Mouse (Mus musculus) embryonic facial prominence, embryonic 13.5 days (tissue): ENCODE measurements around the gene Cdh13. TPM values are rescaled to one million over a fixed set of nuclear protein-coding genes. Genes with fewer than 3 reads are reported as not detected.
"Not testable (repeated sequence)": the region's sequence is repeated elsewhere in the genome, so short reads cannot be mapped to it uniquely, and the experiment has no call there.

Experiments used
- ATAC-seq: fragments of 200-750 bp; cut with Nextera tagmentation; 2 replicates; pipeline ENCODE4 v1.8.0; 2017; ENCODE audit warnings: low read depth; ENCODE audit not compliant: insufficient number of reproducible peaks, insufficient read depth, low FRiP score, low TSS enrichment
- H3K27ac ChIP-seq: fragments of 300-500 bp; sonication (generic); 2 replicates; pipeline ENCODE4 v1.5.1; 2015; ENCODE audit warnings: moderate library complexity, mild to moderate bottlenecking, inconsistent platforms
- H3K27me3 ChIP-seq: fragments of 300-500 bp; sonication (generic); 2 replicates; pipeline ENCODE4 v1.6.1; 2015; ENCODE audit warnings: mild to moderate bottlenecking, inconsistent platforms
- H3K36me3 ChIP-seq: fragments of 300-500 bp; sonication (generic); 2 replicates; pipeline ENCODE4 v1.6.1; 2015; ENCODE audit warnings: mild to moderate bottlenecking, inconsistent platforms
- H3K4me1 ChIP-seq: fragments of 300-500 bp; sonication (generic); 2 replicates; pipeline ENCODE4 v1.6.1; 2015; ENCODE audit warnings: inconsistent platforms
- H3K4me2 ChIP-seq: fragments of 300-500 bp; sonication (generic); 2 replicates; pipeline ENCODE4 v1.6.1; 2015; ENCODE audit warnings: moderate library complexity, mild to moderate bottlenecking, inconsistent platforms
- H3K4me3 ChIP-seq: fragments of 300-500 bp; sonication (generic); 2 replicates; pipeline ENCODE4 v1.5.1; 2015; ENCODE audit warnings: mild to moderate bottlenecking, inconsistent platforms
- H3K9ac ChIP-seq: fragments of 300-500 bp; sonication (generic); 2 replicates; pipeline ENCODE4 v1.6.1; 2015; ENCODE audit warnings: mild to moderate bottlenecking, inconsistent platforms
- H3K9me3 ChIP-seq: fragments of 300-500 bp; sonication (generic); 2 replicates; pipeline ENCODE4 v1.6.1; 2016; ENCODE audit warnings: inconsistent platforms
- WGBS: fragments of 180-500 bp; shearing (Covaris S2); methylation state at CpG from one replicate; pipeline ENCODE4 v1.1.7; 2015; ENCODE audit warnings: mixed read lengths; 5-methylcytosine and 5-hydroxymethylcytosine counted together
- polyA plus RNA-seq: library from polyadenylated mRNA; unstranded; fragments of >200 nt; fragmentation: Nextera tagmentation; extraction: Ambion mirVana; gene quantifications from 2 replicates; pipeline ENCODE4 v1.2.1, GENCODE M21; 2015

Cdh13 gene
- polyA plus RNA-seq, 1 experiment from 2014 or later: 16.8 TPM

DNA sequence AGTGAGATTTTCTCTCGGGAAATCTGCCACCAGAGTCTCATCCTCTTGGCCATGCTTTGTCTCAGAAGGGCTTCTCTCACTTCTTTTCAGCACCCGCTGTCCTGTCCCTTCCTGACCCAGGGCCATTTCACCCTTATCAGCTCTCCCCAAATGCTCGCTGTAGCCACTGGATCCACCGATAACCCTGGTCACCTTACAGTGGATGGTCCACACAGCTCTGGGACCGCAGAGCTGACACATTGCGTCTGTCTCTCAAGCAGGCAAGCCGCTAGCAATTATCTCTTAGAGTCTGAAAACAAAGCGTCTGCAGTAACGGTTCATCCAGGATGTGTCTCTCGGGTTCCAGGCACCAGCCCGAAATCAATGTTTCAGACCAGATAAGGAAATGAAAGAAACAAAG, 429.6 kb downstream of the Cdh13 start:
- H3K9me3 ChIP-seq: 0 out of 2 replicates have a peak, but pooled peaks cover 9% of the 10 kb centered on the region
- no peaks in the 10 kb centered on the region for H3K4me1 ChIP-seq
- H3K27me3 ChIP-seq: no peaks in the 10 kb centered on the region
- no peak overlapping the region for H3K27ac ChIP-seq
- no peaks in the 10 kb centered on the region for H3K36me3 ChIP-seq
- no peak overlapping the region for H3K4me2 ChIP-seq
- H3K4me3 ChIP-seq: no peak overlapping the region
- 75% methylated on average over 11 of the region's 11 CpGs for WGBS
- ATAC-seq: no peak
- no peak overlapping the region for H3K9ac ChIP-seq

DNA sequence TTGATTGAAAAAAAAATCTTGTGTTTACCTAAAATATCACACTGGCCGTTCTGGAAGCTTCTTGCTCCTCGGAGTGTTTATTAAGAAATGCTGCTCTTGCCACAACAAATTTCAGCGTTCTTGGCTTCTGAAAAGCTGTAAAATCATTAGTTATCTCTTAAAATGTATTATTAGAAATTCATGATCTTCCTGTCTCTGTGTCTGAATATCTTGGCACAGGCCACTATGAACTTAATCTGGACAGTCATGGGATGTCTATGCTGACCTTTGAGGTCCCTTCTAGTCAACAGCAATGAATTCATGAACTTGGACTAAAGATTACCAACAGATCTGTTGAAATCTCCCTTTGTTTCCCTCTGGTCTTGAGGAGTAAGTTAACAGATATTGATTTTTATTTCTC, 430.1 kb downstream of the Cdh13 start:
- Histone ChIP-seq H3K36me3 (no peaks in the 10 kb centered on the region), H3K4me2 (no peak overlapping the region), H3K9me3 (0 out of 2 replicates have a peak, but pooled peaks cover 9% of the 10 kb centered on the region), H3K4me3 (no peak overlapping the region), H3K27me3 (no peaks in the 10 kb centered on the region), H3K4me1 (no peaks in the 10 kb centered on the region), H3K27ac (no peak overlapping the region), H3K9ac (no peak overlapping the region)
- ATAC-seq: no peak
- WGBS: 85% methylated on average over 3 of the region's 3 CpGs

DNA sequence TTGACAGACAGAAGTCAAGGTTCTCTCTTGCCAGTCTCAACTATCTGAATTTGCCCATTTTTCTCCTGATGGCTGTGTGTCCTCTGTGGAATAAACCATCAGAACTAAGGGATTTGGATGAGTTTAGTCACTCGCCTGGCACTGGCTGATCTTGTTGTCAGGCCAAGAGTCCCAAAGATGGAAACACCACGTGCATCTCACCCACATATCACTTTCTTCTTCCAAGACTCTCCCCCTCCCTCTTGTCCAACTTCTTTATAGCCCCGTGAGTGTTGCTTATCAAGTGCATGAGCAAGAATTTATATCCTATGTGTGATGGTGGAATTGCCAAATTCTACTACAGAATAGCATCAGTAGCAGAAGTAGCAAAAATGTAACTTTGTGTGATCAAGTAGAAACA, 439.4 kb downstream of the Cdh13 start:
- Histone ChIP-seq H3K4me1 (no peaks in the 10 kb centered on the region), H3K9ac (no peak overlapping the region), H3K4me3 (no peak overlapping the region), H3K27me3 (no peaks in the 10 kb centered on the region), H3K36me3 (no peaks in the 10 kb centered on the region), H3K9me3 (no peaks in the 10 kb centered on the region), H3K27ac (no peak overlapping the region), H3K4me2 (no peak overlapping the region)
- 79% methylated on average over 3 of the region's 3 CpGs for WGBS
- ATAC-seq: no peak

DNA sequence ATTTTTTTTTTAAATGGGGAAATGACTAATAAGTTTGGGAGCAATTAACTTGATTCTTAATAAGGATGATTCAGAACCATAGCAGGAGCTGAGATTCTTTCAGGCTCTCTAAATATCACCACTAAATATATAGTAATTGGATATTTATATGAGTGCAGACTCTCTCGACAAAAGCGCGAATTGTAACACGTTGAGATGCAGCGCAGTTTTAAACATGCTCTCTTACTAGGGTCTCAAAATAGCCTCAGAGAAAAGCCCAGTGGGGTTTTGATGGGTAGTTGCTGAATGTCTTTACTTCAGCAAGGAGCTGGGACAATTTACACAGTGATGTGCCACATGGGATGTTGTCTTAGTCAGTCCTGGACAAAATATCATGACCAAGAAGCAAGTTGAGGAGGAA, 442.1 kb downstream of the Cdh13 start:
- Histone ChIP-seq H3K9ac (no peak overlapping the region), H3K4me1 (no peaks in the 10 kb centered on the region), H3K27me3 (no peaks in the 10 kb centered on the region), H3K36me3 (no peaks in the 10 kb centered on the region), H3K4me2 (no peak overlapping the region), H3K27ac (no peak overlapping the region), H3K9me3 (no peaks in the 10 kb centered on the region), H3K4me3 (no peak overlapping the region)
- WGBS: 92% methylated on average over 5 of the region's 5 CpGs
- no peak for ATAC-seq

DNA sequence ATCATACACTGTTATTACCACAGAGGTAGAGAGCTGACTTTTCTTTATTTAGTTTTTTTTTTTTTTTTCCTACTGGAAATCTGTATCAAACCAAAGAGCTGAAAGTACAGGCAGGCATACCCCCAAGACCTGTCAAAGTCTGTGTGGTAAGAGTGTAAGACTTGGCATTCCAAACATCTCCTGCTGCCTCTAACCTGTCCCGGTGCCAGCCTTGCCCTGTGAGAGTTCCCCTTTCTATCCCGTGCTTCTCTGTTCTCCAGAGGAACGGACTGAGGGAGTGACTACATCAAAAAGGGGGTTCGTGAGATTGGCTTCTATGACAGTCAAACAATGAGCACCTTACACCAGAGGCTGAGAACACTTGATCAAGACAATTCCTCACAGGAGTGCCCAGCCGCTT, 458.2 kb downstream of the Cdh13 start:
- WGBS: 86% methylated on average over 5 of the region's 5 CpGs
- no peak overlapping the region for H3K4me3 ChIP-seq
- no peaks in the 10 kb centered on the region for H3K36me3 ChIP-seq
- H3K9ac ChIP-seq: no peak overlapping the region
- ATAC-seq: no peak
- no peak overlapping the region for H3K27ac ChIP-seq
- no peak overlapping the region for H3K4me2 ChIP-seq
- H3K27me3 ChIP-seq: no peaks in the 10 kb centered on the region
- no peaks in the 10 kb centered on the region for H3K4me1 ChIP-seq
- H3K9me3 ChIP-seq: no peaks in the 10 kb centered on the region

DNA sequence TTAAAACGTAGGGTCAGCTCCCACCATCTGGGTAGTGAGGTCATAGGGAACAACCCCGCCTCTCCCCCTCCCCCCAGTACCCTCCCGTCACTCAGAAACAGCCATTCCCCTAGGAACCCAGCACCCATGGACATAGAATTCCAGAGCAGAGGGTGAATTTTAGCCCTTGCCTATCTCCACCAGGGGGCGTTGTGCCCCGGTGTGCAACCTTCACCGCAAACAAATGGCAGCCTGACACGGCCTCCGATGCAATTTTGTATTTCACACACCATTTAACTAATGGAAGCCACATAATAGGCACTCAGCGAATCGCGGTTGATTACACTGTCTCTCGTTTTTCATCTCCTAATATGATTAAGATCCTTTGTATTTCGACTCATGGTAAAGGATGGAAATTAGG, 461.5 kb downstream of the Cdh13 start:
- H3K4me3 ChIP-seq: no peak overlapping the region
- H3K4me1 ChIP-seq: no peaks in the 10 kb centered on the region
- H3K9me3 ChIP-seq: no peaks in the 10 kb centered on the region; the same call in 1 of the 2 replicates
- H3K36me3 ChIP-seq: no peaks in the 10 kb centered on the region
- no peak for ATAC-seq
- no peak overlapping the region for H3K27ac ChIP-seq
- 82% methylated on average over 13 of the region's 13 CpGs for WGBS
- H3K27me3 ChIP-seq: no peaks in the 10 kb centered on the region
- no peak overlapping the region for H3K9ac ChIP-seq
- H3K4me2 ChIP-seq: no peak overlapping the region

DNA sequence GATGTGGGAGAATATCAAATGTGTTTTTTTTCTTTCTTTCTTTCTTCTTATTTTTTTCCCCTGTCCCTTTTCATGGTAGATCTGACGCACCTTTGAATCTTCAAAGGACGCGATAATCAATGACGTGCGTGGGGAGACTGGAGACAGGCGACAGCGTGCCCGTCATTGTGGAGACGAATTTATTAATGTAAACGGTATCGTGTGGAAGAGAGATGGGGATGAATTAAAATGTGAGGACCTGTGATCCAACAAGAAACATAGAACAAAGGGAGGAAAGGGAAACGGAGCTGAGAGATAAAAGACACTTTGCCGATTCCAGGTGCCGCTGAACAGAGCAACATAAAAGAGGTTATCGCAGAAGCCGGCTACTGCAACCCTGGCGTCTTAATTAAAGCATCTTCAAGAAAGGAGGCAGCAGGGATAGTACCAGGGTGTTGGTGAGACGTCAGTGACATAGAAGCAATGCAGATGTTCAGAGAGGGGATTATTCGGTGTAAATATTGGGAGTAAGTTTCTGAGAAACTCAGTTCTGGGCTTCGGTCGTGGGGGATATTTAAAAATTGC, 464.6 kb downstream of the Cdh13 start:
- Histone ChIP-seq H3K4me3 (no peak overlapping the region), H3K9me3 (no peaks in the 10 kb centered on the region; the same call in 1 of the 2 replicates), H3K27ac (no peak overlapping the region), H3K36me3 (no peaks in the 10 kb centered on the region), H3K4me1 (no peaks in the 10 kb centered on the region), H3K4me2 (no peak overlapping the region), H3K9ac (no peak overlapping the region), H3K27me3 (no peaks in the 10 kb centered on the region)
- ATAC-seq: no peak
- 87% methylated on average over 21 of the region's 21 CpGs for WGBS

DNA sequence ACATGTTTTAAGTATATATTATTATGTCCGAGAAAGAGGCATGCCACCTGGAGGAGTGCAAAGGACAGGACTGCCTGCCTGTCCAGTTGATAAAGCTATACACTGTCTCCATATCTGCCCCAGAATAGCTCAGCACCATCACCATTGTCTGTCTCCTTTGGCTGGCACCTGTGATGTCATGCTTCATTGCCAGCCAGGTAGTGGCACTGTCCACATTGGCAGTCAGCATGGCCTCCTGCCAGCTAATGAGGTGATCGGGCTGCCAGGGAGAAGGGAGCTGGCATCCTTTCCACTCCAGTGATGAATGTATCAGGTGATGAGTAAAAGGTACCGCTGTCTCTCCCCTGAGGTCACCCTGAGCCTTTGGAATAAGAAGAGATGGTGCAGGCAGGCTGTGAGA, 465.7 kb downstream of the Cdh13 start:
- no peak for ATAC-seq
- Histone ChIP-seq H3K36me3 (no peaks in the 10 kb centered on the region), H3K9me3 (no peaks in the 10 kb centered on the region; the same call in 1 of the 2 replicates), H3K4me3 (no peak overlapping the region), H3K27ac (no peak overlapping the region), H3K4me2 (no peak overlapping the region), H3K4me1 (no peaks in the 10 kb centered on the region), H3K27me3 (no peaks in the 10 kb centered on the region), H3K9ac (no peak overlapping the region)
- WGBS: 89% methylated on average over 3 of the region's 3 CpGs

DNA sequence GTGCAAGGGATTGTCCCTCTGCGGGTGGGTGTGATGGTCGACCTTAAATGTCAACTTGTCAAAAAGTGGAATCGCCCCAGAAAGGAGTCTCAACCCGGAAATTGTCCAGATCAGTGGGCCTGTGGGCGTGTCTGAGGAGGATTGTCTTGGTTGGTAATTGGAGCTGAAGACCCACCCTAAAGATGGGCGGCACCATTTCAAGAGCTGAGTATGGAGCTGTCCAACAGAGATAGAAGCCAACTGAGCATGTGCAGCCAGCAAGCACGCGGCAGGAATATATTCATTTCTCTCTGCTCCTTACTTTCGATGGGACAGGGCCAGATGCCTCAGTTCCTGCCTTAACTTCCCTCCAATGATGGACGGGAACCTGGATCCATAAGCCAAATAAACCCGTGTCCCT, 466.3 kb downstream of the Cdh13 start:
- Histone ChIP-seq H3K9ac (no peak overlapping the region), H3K4me1 (no peaks in the 10 kb centered on the region), H3K36me3 (no peaks in the 10 kb centered on the region), H3K27ac (no peak overlapping the region), H3K9me3 (no peaks in the 10 kb centered on the region; the same call in 1 of the 2 replicates), H3K4me3 (no peak overlapping the region), H3K27me3 (no peaks in the 10 kb centered on the region), H3K4me2 (no peak overlapping the region)
- WGBS: 85% methylated on average over 11 of the region's 11 CpGs
- ATAC-seq: no peak

DNA sequence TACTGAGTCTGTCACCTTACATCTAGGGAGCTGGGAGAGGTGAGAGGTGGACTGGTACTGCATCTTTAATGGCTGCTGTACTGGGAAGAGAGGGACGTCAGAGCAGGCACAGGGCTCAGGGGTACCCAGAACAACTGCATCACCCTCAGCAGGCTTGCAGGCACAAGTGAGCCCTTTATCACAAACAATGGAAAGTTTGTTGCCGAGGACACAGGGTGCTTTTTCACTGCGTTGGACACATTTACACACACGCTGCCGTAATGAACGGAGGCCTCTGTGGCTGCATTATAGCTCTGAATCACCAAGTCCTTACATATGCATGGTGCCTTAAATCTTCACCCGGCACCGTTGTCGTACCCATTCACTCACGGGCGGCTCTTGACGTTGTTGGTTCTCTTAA, 470.2 kb downstream of the Cdh13 start:
- Histone ChIP-seq H3K4me3 (no peak overlapping the region), H3K4me2 (no peak overlapping the region), H3K9ac (no peak overlapping the region), H3K9me3 (no peaks in the 10 kb centered on the region; the same call in 1 of the 2 replicates), H3K36me3 (no peaks in the 10 kb centered on the region), H3K27ac (no peak overlapping the region), H3K27me3 (no peaks in the 10 kb centered on the region), H3K4me1 (no peaks in the 10 kb centered on the region)
- no peak for ATAC-seq
- WGBS: 82% methylated on average over 12 of the region's 12 CpGs

DNA sequence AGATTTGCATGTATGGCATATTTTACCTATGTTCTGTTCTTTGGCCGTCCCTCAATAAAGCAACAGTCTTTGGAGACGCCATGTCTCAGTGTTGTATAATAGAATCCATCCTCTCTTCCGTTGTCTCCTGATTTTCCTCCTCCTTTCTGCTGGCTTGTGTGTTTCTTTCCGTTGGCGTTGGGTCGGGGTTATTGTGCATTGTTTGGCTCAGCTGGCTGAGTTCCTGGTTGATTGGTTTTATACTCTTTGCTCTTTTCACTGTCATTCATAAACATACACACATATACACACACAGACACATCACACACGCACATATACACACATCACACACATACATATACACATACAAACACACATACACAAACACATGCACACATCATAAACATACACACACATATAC, 470.6 kb downstream of the Cdh13 start:
- Histone ChIP-seq H3K9me3 (no peaks in the 10 kb centered on the region; the same call in 1 of the 2 replicates), H3K27ac (no peak overlapping the region), H3K27me3 (no peaks in the 10 kb centered on the region), H3K4me2 (no peak overlapping the region), H3K4me3 (no peak overlapping the region), H3K36me3 (no peaks in the 10 kb centered on the region), H3K4me1 (no peaks in the 10 kb centered on the region), H3K9ac (no peak overlapping the region)
- ATAC-seq: no peak
- 82% methylated on average over 7 of the region's 7 CpGs for WGBS

DNA sequence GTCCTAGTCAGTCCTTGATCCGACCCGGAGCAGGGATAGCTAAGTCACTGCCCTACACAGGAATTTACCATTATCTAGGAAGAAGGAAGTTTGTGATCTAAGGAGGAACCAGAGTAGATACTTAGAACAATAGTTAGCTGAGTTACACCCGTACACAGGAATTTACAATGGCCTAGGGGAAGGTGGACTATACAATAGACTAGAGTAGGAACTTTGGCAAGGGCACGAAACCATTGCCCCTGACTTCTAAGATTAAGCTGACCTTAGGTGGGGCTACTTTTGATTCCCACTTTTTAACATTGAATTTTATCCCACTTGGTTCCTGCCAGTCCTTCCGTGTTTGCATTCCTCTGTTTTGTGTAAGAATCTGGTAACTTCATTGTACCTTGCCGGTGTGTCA, 494.0 kb downstream of the Cdh13 start:
- not testable (repeated sequence) for H3K4me2 ChIP-seq, H3K27me3 ChIP-seq, H3K9me3 ChIP-seq, H3K4me3 ChIP-seq, H3K27ac ChIP-seq, H3K36me3 ChIP-seq, ATAC-seq, H3K4me1 ChIP-seq, H3K9ac ChIP-seq
- WGBS: 87% methylated on average over 6 of the region's 6 CpGs
